Mouse (Mus musculus): ENCODE results near the gene 8030411F24Rik.

GRCm38 (mm10) chr2:148743846-148744407, 37.9 kb upstream of the 8030411F24Rik start:
- no peak for TF ChIP-seq CTCF (IDR thresholded peaks at IDR 0.05; ENCODE audit: low read depth)
- no peak for TF ChIP-seq EP300 (optimal IDR thresholded peaks at IDR 0.05)

All from stomach, postnatal 0 days (tissue).